Mouse (Mus musculus) right cerebral cortex, postnatal 36 days (tissue): ENCODE results near the gene Unc79.
A peak's percentile ranks its signal among the peaks of the same experiment; 100 is the strongest.

Experiments used
- DNase-seq, 2 experiments: peaks; one replicate each; pipeline ENCODE4 v3.0.0; 2022; ENCODE audit warnings: low spot score in 2 of 2, mixed read lengths in 1 of 2

Gene Unc79

GRCm38 (mm10) chr12:102948778-102949394 lies at the start of gene Unc79:
TSS of gene Unc79 (plus strand) at chr12:102948859.
- peak; percentile 81 to 85 for DNase-seq

GRCm38 (mm10) chr12:102899091-102899490 lies 49.6 kb upstream of the Unc79 start, which contains the start of gene Cox8c:
TSS of gene Cox8c (plus strand) at chr12:102899316.
- no peak for DNase-seq

GRCm38 (mm10) chr12:102908191-102908590 lies 40.5 kb upstream of the Unc79 start:
- no peak for DNase-seq

- DNase-seq, result no peak
Observed at GRCm38 (mm10) chr12:102916073-102916472, 32.6 kb upstream of the Unc79 start.

- DNase-seq, result no peak
Observed at GRCm38 (mm10) chr12:102929764-102930163, 18.9 kb upstream of the Unc79 start.

GRCm38 (mm10) chr12:102930335-102930734 lies 18.3 kb upstream of the Unc79 start:
- DNase-seq, result no peak

- DNase-seq, result no peak
Observed at GRCm38 (mm10) chr12:102930789-102931188, 17.9 kb upstream of the Unc79 start.

- DNase-seq, result no peak
Observed at GRCm38 (mm10) chr12:102935892-102936291, 12.8 kb upstream of the Unc79 start.

- DNase-seq, result no peak
Observed at GRCm38 (mm10) chr12:102945571-102945970, 3.1 kb upstream of the Unc79 start.

- DNase-seq, result no peak
Observed at GRCm38 (mm10) chr12:102947826-102948225, 833 bp upstream of the Unc79 start.

- peak; percentile 65 to 78 for DNase-seq
Observed at GRCm38 (mm10) chr12:102949395-102950208, 943 bp downstream of the Unc79 start.

GRCm38 (mm10) chr12:102960051-102960775 lies 11.6 kb downstream of the Unc79 start:
- DNase-seq, result no peak

GRCm38 (mm10) chr12:102961066-102961465 lies 12.4 kb downstream of the Unc79 start:
- DNase-seq, result no peak

- DNase-seq, result no peak
Observed at GRCm38 (mm10) chr12:102964486-102964885, 15.8 kb downstream of the Unc79 start.

- no peak for DNase-seq
Observed at GRCm38 (mm10) chr12:102980584-102980983, 31.9 kb downstream of the Unc79 start.

- no peak for DNase-seq
Observed at GRCm38 (mm10) chr12:102981543-102981942, 32.9 kb downstream of the Unc79 start.

- DNase-seq, result no peak
Observed at GRCm38 (mm10) chr12:102985401-102985800, 36.7 kb downstream of the Unc79 start.

- no peak for DNase-seq
Observed at GRCm38 (mm10) chr12:102987736-102988135, 39.1 kb downstream of the Unc79 start.

- DNase-seq, result no peak
Observed at GRCm38 (mm10) chr12:103008491-103008890, 59.8 kb downstream of the Unc79 start.

- DNase-seq, result no peak
Observed at GRCm38 (mm10) chr12:103018161-103018560, 69.5 kb downstream of the Unc79 start.

- DNase-seq, result no peak
Observed at GRCm38 (mm10) chr12:103036692-103037091, 88.0 kb downstream of the Unc79 start.

GRCm38 (mm10) chr12:103039332-103039731 lies 90.7 kb downstream of the Unc79 start:
- no peak for DNase-seq
